Mouse (Mus musculus) liver, embryonic 11.5 days (tissue): ENCODE data around the gene Poc1a. TPM values are rescaled to one million over a fixed set of nuclear protein-coding genes. Genes with fewer than 3 reads are reported as not detected.

Experiments
- ATAC-seq: fragments of 200-750 bp; cut with Nextera tagmentation; replicated peaks from 2 replicates; pipeline ENCODE4 v1.8.0; 2017; ENCODE audit warnings: moderate number of reproducible peaks, mild to moderate bottlenecking, moderate TSS enrichment, moderate library complexity; ENCODE audit not compliant: low FRiP score
- DNase-seq: peaks from one replicate; pipeline ENCODE4 v3.0.0-alpha.2; 2017; ENCODE audit warnings: low spot score
- H3K27ac ChIP-seq: fragments of 300-500 bp; sonication (generic); 2 replicates; pipeline ENCODE4 v1.5.1; 2014; ENCODE audit warnings: mild to moderate bottlenecking, low read depth, low read length, control low read depth
- H3K27me3 ChIP-seq: fragments of 300-500 bp; sonication (generic); replicated peaks from 2 replicates; pipeline ENCODE4 v1.6.1; 2014; ENCODE audit warnings: low read length, mixed read lengths; ENCODE audit not compliant: control insufficient read depth, insufficient read depth
- H3K36me3 ChIP-seq: fragments of 300-500 bp; sonication (generic); 2 replicates; pipeline ENCODE4 v1.6.1; 2014; ENCODE audit warnings: mild to moderate bottlenecking, low read length, moderate library complexity, mixed read lengths; ENCODE audit not compliant: control insufficient read depth, insufficient read depth
- H3K4me1 ChIP-seq: fragments of 300-500 bp; sonication (generic); replicated peaks from 2 replicates; pipeline ENCODE4 v1.6.1; 2014; ENCODE audit warnings: low read length, mixed read lengths; ENCODE audit not compliant: control insufficient read depth, insufficient read depth
- H3K4me2 ChIP-seq: fragments of 300-500 bp; sonication (generic); 2 replicates; pipeline ENCODE4 v1.6.1; 2014; ENCODE audit warnings: mild to moderate bottlenecking, control low read depth, moderate library complexity
- H3K4me3 ChIP-seq: fragments of 300-500 bp; sonication (generic); 2 replicates; pipeline ENCODE4 v1.5.1; 2014; ENCODE audit warnings: low read depth, low read length, control low read depth
- H3K9ac ChIP-seq: fragments of 300-500 bp; sonication (generic); 2 replicates; pipeline ENCODE4 v1.6.1; 2014; ENCODE audit warnings: low read depth, low read length, control low read depth
- H3K9me3 ChIP-seq: fragments of 300-500 bp; sonication (generic); 2 replicates; pipeline ENCODE4 v1.6.1; 2016; ENCODE audit warnings: low read length, inconsistent platforms, mixed read lengths; ENCODE audit not compliant: control insufficient read depth
- WGBS: fragments of 180-500 bp; shearing (Covaris S2); extraction: QIAGEN DNeasy Blood & Tissue Kit; methylation state at CpG from one replicate; pipeline ENCODE4 v1.1.7; 2014; 5-methylcytosine and 5-hydroxymethylcytosine counted together
- polyA plus RNA-seq: library from polyadenylated mRNA; unstranded; fragments of >200 nt; fragmentation: Nextera tagmentation; extraction: Ambion mirVana; gene quantifications from 2 replicates; pipeline ENCODE4 v1.2.1, GENCODE M21; 2014

The Poc1a gene
- polyA plus RNA-seq, 1 experiment from 2014 or later = 36.6 TPM

DNA sequence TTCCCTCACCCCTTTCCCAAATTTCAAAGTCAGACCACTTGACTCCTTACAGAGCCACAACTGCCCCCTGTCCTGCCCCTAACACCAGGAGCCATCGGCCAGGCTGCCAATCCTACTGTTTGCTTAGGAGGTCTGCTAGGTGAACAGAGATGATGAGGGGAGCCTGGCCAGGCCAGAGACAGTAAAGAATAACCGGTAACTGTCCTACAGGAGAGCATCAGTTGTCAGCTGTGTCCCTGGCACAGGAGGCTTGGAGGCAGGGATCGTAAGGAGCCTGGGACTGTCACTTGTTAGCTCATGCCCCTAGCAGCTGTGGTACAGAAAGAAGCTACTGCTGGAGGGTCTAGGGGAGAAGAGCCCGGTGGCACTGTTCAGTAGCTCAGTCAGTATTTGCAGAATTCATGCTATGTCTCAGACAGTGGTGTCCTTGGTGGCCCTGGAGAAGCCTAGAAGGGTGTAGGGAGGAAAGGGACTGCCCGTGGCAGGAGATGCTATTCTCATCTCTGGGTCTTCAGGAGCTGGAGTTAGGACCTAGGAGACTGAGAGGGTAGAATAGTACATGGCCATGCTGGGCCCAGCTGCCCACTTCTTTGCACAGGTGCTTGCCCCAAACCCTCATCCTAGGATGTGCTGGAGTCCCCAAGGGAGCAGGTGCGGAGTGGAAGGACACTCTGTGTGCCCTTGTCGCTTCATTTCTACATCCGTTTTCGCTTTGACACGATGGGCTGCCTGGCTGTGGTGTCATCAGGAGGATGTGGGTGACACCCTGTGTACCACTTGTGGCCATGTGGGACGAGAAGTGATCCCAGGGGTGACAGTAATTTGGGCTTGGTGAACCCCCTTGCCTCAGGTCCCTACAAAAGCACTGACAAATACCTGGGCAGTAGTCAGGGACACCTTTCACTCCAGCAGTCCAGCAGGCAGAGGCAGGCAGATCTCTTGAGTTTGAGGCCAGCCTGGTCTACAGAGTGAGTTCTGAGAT lies 91.9 kb downstream of the Poc1a start:
- Histone ChIP-seq H3K4me2 (peak overlapping the region; percentile 51), H3K4me3 (no peak overlapping the region), H3K9ac (no peak overlapping the region), H3K27ac (no peak overlapping the region), H3K4me1 (peaks cover 29% of the 10 kb centered on the region), H3K9me3 (no peaks in the 10 kb centered on the region), H3K27me3 (no peaks in the 10 kb centered on the region), H3K36me3 (peaks cover 29% of the 10 kb centered on the region)
- ATAC-seq = no peak
- DNase-seq = no peak
- 85% methylated on average over 11 of the region's 11 CpGs for WGBS

- H3K36me3 ChIP-seq = peaks cover 29% of the 10 kb centered on the region
- WGBS = 90% methylated on average over 7 of the region's 7 CpGs
Observed at GRCm38 (mm10) chr9:106373973-106374372, 93.1 kb downstream of the Poc1a start.

GRCm38 (mm10) chr9:106377247-106377646 lies 96.4 kb downstream of the Poc1a start:
- no peaks in the 10 kb centered on the region for H3K27me3 ChIP-seq
- H3K9me3 ChIP-seq = no peaks in the 10 kb centered on the region
- WGBS = 93% methylated on average over 8 of the region's 8 CpGs
- H3K4me1 ChIP-seq = peaks cover 15% of the 10 kb centered on the region
- H3K4me2 ChIP-seq = no peak overlapping the region
- no peak overlapping the region for H3K27ac ChIP-seq
- no peak overlapping the region for H3K9ac ChIP-seq
- peaks cover 21% of the 10 kb centered on the region for H3K36me3 ChIP-seq
- H3K4me3 ChIP-seq = no peak overlapping the region
- ATAC-seq (no peak), DNase-seq (no peak)

More at GRCm38 (mm10) chr9:106373973-106374372, 93.1 kb downstream of the Poc1a start:
- Histone ChIP-seq H3K9me3 (no peaks in the 10 kb centered on the region), H3K4me1 (peaks cover 29% of the 10 kb centered on the region), H3K9ac (no peak overlapping the region), H3K4me3 (no peak overlapping the region), H3K27ac (no peak overlapping the region), H3K27me3 (no peaks in the 10 kb centered on the region), H3K4me2 (no peak overlapping the region)
- DNase-seq = no peak
- no peak for ATAC-seq

- DNase-seq = no peak
- no peak overlapping the region for H3K27ac ChIP-seq
- WGBS = 85% methylated on average over 3 of the region's 3 CpGs
- no peak overlapping the region for H3K9ac ChIP-seq
- ATAC-seq = no peak
- peaks cover 15% of the 10 kb centered on the region; the same call in 1 of the 2 replicates for H3K36me3 ChIP-seq
- no peak overlapping the region for H3K4me3 ChIP-seq
- H3K27me3 ChIP-seq = no peaks in the 10 kb centered on the region
- peaks cover 10% of the 10 kb centered on the region for H3K4me1 ChIP-seq
- no peak overlapping the region for H3K4me2 ChIP-seq
- no peaks in the 10 kb centered on the region for H3K9me3 ChIP-seq
Observed at GRCm38 (mm10) chr9:106378045-106378444, 97.2 kb downstream of the Poc1a start.

DNA sequence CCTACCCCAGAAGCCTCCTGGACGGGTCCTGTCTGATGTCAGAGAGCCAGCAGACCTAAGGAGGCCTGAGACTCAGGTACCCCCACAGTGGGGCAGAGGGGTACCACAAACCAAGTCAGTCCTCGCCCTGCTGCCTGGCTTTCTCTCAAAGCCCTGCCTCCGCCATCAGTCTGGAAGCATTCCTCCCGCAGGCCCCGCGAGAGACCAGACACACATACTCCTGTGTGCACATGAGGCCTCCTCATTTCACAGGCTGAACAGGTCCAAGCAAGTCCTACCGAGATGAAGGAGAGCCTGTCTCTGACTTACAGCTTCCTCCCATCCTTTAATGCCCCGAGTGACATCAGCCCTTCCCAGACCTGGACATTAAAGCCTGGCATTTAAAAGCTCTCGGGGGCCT lies 97.9 kb downstream of the Poc1a start:
- DNase-seq = no peak
- no peak for ATAC-seq
- H3K27me3 ChIP-seq = no peaks in the 10 kb centered on the region
- no peak overlapping the region for H3K27ac ChIP-seq
- no peak overlapping the region for H3K9ac ChIP-seq
- no peaks in the 10 kb centered on the region for H3K9me3 ChIP-seq
- H3K4me1 ChIP-seq = peaks cover 10% of the 10 kb centered on the region
- no peak overlapping the region for H3K4me2 ChIP-seq
- H3K4me3 ChIP-seq = no peak overlapping the region
- WGBS = 82% methylated on average over 9 of the region's 9 CpGs
- peaks cover 11% of the 10 kb centered on the region; the same call in 1 of the 2 replicates for H3K36me3 ChIP-seq

DNA sequence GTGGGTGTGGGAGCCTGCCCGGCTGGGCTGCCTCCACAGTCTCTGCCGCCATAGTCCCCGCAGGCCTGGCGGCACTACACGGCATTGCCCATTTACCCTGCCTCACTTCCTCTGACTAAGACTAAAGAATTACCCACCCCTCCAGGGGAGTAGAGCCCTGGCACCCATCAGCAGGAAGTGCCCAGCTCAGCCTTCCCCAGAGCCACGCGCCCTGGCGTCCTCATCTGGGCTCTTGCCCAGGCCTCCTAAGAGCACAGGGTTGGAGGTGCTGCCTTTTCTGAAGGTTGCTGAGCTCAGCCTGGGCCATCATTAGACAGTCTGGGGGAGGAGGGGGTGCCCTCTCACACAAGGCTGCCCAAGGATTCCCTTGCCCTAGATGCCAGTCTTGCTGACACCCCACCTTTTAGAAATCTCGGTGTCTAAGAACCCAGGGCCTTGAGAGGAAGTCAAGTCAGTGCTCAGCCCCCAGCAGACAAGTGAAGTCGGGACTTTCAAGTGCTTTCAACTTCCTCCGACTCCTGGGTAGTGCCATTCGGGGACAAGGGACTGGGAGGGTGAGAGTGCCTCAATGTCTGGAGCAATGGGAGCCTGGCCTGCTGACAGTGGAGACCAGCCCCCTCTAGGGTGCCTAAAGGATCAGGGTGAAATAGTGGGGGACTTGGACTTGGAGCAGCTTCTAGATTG lies 105.5 kb downstream of the Poc1a start:
- DNase-seq = no peak
- H3K4me1 ChIP-seq = peaks cover 16% of the 10 kb centered on the region
- no peak for ATAC-seq
- H3K4me3 ChIP-seq = no peak overlapping the region
- H3K4me2 ChIP-seq = no peak overlapping the region; the same call in 1 of the 2 replicates
- H3K36me3 ChIP-seq = no peaks in the 10 kb centered on the region
- H3K27me3 ChIP-seq = 0 out of 2 replicates have a peak, but pooled peaks cover 4% of the 10 kb centered on the region
- H3K9ac ChIP-seq = no peak overlapping the region
- no peaks in the 10 kb centered on the region for H3K9me3 ChIP-seq
- 76% methylated on average over 12 of the region's 12 CpGs for WGBS
- no peak overlapping the region for H3K27ac ChIP-seq

GRCm38 (mm10) chr9:106392828-106393527 lies 112.1 kb downstream of the Poc1a start:
- 65% methylated on average over 11 of the region's 11 CpGs for WGBS
- Histone ChIP-seq H3K27ac (no peak overlapping the region), H3K9me3 (no peaks in the 10 kb centered on the region), H3K4me2 (no peak overlapping the region), H3K9ac (no peak overlapping the region), H3K36me3 (no peaks in the 10 kb centered on the region), H3K4me1 (peaks cover 22% of the 10 kb centered on the region), H3K27me3 (no peaks in the 10 kb centered on the region), H3K4me3 (no peak overlapping the region)
- DNase-seq (no peak), ATAC-seq (no peak)

DNA sequence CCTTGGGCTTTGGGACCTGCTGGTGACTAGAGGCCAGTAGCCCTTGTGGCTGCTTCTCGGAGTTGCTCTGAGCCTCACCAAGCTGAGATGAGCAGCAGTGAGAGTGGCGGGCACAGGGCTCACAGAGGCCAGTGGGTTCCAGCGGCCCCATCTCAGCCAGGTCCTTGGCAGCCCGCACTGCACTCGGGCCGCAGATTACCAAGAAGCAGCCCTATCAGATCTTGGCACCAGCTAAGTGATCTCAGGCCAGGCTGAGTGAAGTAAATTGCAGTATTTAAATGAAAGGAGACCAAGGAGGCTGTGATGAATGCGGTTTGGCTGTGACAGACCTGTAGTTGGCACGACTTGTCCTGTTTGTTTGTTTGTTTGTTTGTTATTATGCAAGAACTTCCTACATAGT lies 112.7 kb downstream of the Poc1a start:
- WGBS = 70% methylated on average over 8 of the region's 8 CpGs
- H3K4me1 ChIP-seq = peaks cover 26% of the 10 kb centered on the region
- no peak overlapping the region for H3K4me2 ChIP-seq
- ATAC-seq (no peak), DNase-seq (no peak)
- no peak overlapping the region for H3K9ac ChIP-seq
- no peak overlapping the region for H3K4me3 ChIP-seq
- no peaks in the 10 kb centered on the region for H3K36me3 ChIP-seq
- H3K27ac ChIP-seq = no peak overlapping the region
- H3K27me3 ChIP-seq = no peaks in the 10 kb centered on the region
- H3K9me3 ChIP-seq = no peaks in the 10 kb centered on the region
